ENCODE assay signal across 27 mouse cellular contexts in the genomic region with DNA sequence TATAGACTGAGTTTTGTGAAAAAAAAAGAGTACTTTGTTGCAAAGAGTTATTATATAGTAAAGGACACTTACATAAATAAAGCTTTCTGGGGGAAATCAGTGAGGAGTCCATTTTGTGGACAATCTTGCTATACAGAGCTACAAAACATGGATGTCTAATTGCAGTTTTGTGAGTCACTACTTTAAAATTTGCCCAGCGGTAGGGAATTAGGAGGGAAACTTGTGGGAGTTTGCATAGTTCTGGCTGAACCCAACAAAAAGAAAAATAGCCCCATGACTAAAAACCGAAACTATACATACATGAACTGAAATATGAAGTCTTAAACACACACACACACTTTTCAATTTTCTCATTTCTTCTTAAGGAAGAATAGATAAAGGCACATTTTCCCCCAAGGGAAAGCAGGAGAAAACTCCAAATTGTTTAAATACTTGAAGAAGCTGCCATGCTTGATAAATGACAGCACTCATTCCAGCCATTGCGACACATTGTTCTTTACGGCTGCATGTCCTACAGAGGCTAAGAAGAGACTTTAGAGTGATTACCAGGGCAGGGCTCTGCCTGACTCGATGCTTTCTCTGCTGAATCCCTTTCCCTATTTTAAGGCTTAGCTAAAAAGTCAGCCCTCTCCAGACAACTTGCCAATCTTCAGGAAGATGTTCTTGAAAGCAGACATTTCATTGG. TPM values are rescaled to one million over a fixed set of nuclear protein-coding genes. Genes with fewer than 3 reads are reported as not detected.
DNase-seq lines count a peak whose midpoint lies in the region; ATAC-seq and TF ChIP-seq lines count a peak whose summit lies in the region.
"Had no signal": no experiment of that assay in that cellular context is flagged by ENCODE, and none has a peak within 500 bp of the region (broad histone marks: within the 10 kb centered on the region; RNA-seq: fewer than 3 reads in every experiment).

No protein-coding gene starts in this region.

- WGBS in lung, embryonic 16.5 days = 36% methylated on average over 5 of the region's 5 CpGs
- 53% methylated on average over 5 of the region's 5 CpGs for WGBS in lung, adult 2 months
- WGBS in stomach, embryonic 16.5 days = 45% methylated on average over 5 of the region's 5 CpGs

- ATAC-seq in lung, embryonic 16.5 days (ENCODE audit: low read depth) = no peak
- no peak for ATAC-seq in stomach, embryonic 16.5 days (ENCODE audit: insufficient read depth, low FRiP score)
- ATAC-seq: forebrain, postnatal 0 days; intestine, postnatal 0 days; midbrain, embryonic 16.5 days had no signal

- DNase-seq in lung, adult 2 months = no peak
- no peak for DNase-seq in heart, postnatal 25 days (ENCODE audit: low spot score)
- DNase-seq in adrenal gland, postnatal 4 days (ENCODE audit: low spot score in 2 of 2) = no peak
- DNase-seq: adrenal gland, adult 2 months; adrenal gland, postnatal 36 days; B cell, adult 2 months; forebrain, postnatal 0 days; gastrocnemius, postnatal 10 days; heart, postnatal 36 days; layer of hippocampus, adult 9-11 months; right cerebral cortex, postnatal 4 days had no signal

- no peaks in the 10 kb centered on the region for H3K79me2 ChIP-seq in C2C12 (ENCODE audit: control insufficient read depth, insufficient read depth)

- no peak for TF ChIP-seq POLR2A in lung, adult 2 months (IDR thresholded peaks at IDR 0.05; ENCODE audit: borderline replicate concordance, extremely low read depth, low read depth, low read length)
- TF ChIP-seq POLR2A in embryonic fibroblast, embryonic 13.5 days (IDR thresholded peaks at IDR 0.05; ENCODE audit: low read depth, low read length) = no peak

- no peak overlapping the region for H3K9ac ChIP-seq in lung, embryonic 16.5 days (ENCODE audit: low read length)
- no peak overlapping the region for H3K9ac ChIP-seq in stomach, embryonic 16.5 days (ENCODE audit: low read length)
- H3K9ac ChIP-seq: forebrain, embryonic 12.5 days; forebrain, postnatal 0 days; heart, embryonic 15.5 days; hindbrain, embryonic 13.5 days; limb, embryonic 13.5 days; neural tube, embryonic 12.5 days had no signal

- no peak overlapping the region for H3K4me2 ChIP-seq in lung, embryonic 16.5 days (ENCODE audit: low read depth, low read length)
- no peak overlapping the region for H3K4me2 ChIP-seq in stomach, embryonic 16.5 days (ENCODE audit: low read depth, low read length)
- H3K4me2 ChIP-seq: forebrain, embryonic 12.5 days; heart, embryonic 15.5 days; hindbrain, embryonic 13.5 days; limb, embryonic 13.5 days; liver, embryonic 11.5 days; midbrain, embryonic 11.5 days; neural tube, embryonic 12.5 days had no signal

- H3K9me3 ChIP-seq in lung, embryonic 16.5 days (ENCODE audit: control insufficient read depth, low read length) = no peaks in the 10 kb centered on the region
- H3K9me3 ChIP-seq in stomach, embryonic 16.5 days (replicated peaks; ENCODE audit: control insufficient read depth, low read length) = no peaks in the 10 kb centered on the region
- H3K9me3 ChIP-seq: forebrain, embryonic 12.5 days; heart, embryonic 10.5 days; heart, embryonic 15.5 days; hindbrain, embryonic 13.5 days; limb, embryonic 13.5 days; neural tube, embryonic 12.5 days had no signal

- intact Hi-C loops in heart, postnatal 25 days (cut with DNase I) = no loop called here

- no peaks in the 10 kb centered on the region for H3K36me3 ChIP-seq in lung, embryonic 16.5 days (ENCODE audit: control insufficient read depth, insufficient read depth, low read length)
- H3K36me3 ChIP-seq in C2C12 (ENCODE audit: control insufficient read depth, insufficient read depth) = no peaks in the 10 kb centered on the region
- H3K36me3 ChIP-seq in stomach, embryonic 16.5 days (ENCODE audit: control insufficient read depth, insufficient read depth, low read length) = no peaks in the 10 kb centered on the region
- H3K36me3 ChIP-seq: forebrain, embryonic 12.5 days; heart, embryonic 10.5 days; heart, embryonic 15.5 days; hindbrain, embryonic 13.5 days; limb, embryonic 13.5 days; neural tube, embryonic 12.5 days had no signal

- no peak for TF ChIP-seq CTCF in lung, adult 2 months (IDR thresholded peaks at IDR 0.05; ENCODE audit: insufficient read depth, low read length)
- TF ChIP-seq CTCF in C2C12 (IDR thresholded peaks at IDR 0.05; ENCODE audit: control insufficient read depth, insufficient read depth, insufficient read length) = no peak
- TF ChIP-seq CTCF in embryonic fibroblast, embryonic 13.5 days (IDR thresholded peaks at IDR 0.05; ENCODE audit: borderline replicate concordance, insufficient read depth, low read length) = no peak

- H3K27me3 ChIP-seq in lung, embryonic 16.5 days (ENCODE audit: control insufficient read depth, insufficient read depth, low read depth, low read length) = no peaks in the 10 kb centered on the region
- no peaks in the 10 kb centered on the region for H3K27me3 ChIP-seq in C2C12 (ENCODE audit: control insufficient read depth, insufficient read depth, insufficient read length)
- no peaks in the 10 kb centered on the region for H3K27me3 ChIP-seq in stomach, embryonic 16.5 days (ENCODE audit: control insufficient read depth, insufficient read depth, low read length)
- H3K27me3 ChIP-seq: CH12.LX; forebrain, embryonic 12.5 days; heart, embryonic 15.5 days; hindbrain, embryonic 13.5 days; limb, embryonic 13.5 days; neural tube, embryonic 12.5 days had no signal

- H3ac ChIP-seq in C2C12 (ENCODE audit: control insufficient read depth, insufficient read length, low read depth) = no peak overlapping the region

- H3K4me1 ChIP-seq in lung, embryonic 16.5 days (replicated peaks; ENCODE audit: control insufficient read depth, insufficient read depth, low read length) = peaks cover 7% of the 10 kb centered on the region; the same call in 1 of the 2 replicates
- H3K4me1 ChIP-seq in lung, adult 2 months (ENCODE audit: control insufficient read depth, insufficient read depth, low read length) = no peaks in the 10 kb centered on the region; the same call in 1 of the 2 replicates
- H3K4me1 ChIP-seq in embryonic fibroblast, embryonic 13.5 days (ENCODE audit: control insufficient read depth, insufficient read depth, low read length) = peaks cover 13% of the 10 kb centered on the region
- peaks cover 2% of the 10 kb centered on the region; the same call in 1 of the 2 replicates for H3K4me1 ChIP-seq in stomach, embryonic 16.5 days (ENCODE audit: control insufficient read depth, insufficient read depth, low read length)
- H3K4me1 ChIP-seq: forebrain, embryonic 12.5 days; heart, embryonic 10.5 days; heart, embryonic 15.5 days; hindbrain, embryonic 13.5 days; limb, embryonic 13.5 days; neural tube, embryonic 12.5 days had no signal

- H3K27ac ChIP-seq in lung, embryonic 16.5 days (ENCODE audit: low read length) = peak overlapping the region; percentile 67
- peak overlapping the region; percentile 100 for H3K27ac ChIP-seq in embryonic fibroblast, embryonic 13.5 days (ENCODE audit: insufficient read depth, low read length)
- H3K27ac ChIP-seq in stomach, embryonic 16.5 days (ENCODE audit: low read length) = peak overlapping the region; percentile 61
- H3K27ac ChIP-seq: forebrain, embryonic 12.5 days; heart, embryonic 10.5 days; heart, embryonic 15.5 days; hindbrain, embryonic 13.5 days; limb, embryonic 13.5 days; macrophage; neural tube, embryonic 12.5 days had no signal

- H3K79me3 ChIP-seq in C2C12 (ENCODE audit: low read depth) = no peaks in the 10 kb centered on the region

- H3K4me3 ChIP-seq in lung, embryonic 16.5 days (ENCODE audit: low read length) = no peak overlapping the region
- no peak overlapping the region for H3K4me3 ChIP-seq in lung, adult 2 months (replicated peaks; ENCODE audit: extremely low read depth, low read depth, low read length)
- no peak overlapping the region for H3K4me3 ChIP-seq in C2C12 (ENCODE audit: insufficient read depth, poor library complexity, severe bottlenecking)
- H3K4me3 ChIP-seq in embryonic fibroblast, embryonic 13.5 days (ENCODE audit: insufficient read depth, low read length) = no peak overlapping the region
- no peak overlapping the region for H3K4me3 ChIP-seq in stomach, embryonic 16.5 days (replicated peaks; ENCODE audit: low read length)
- H3K4me3 ChIP-seq: forebrain, embryonic 12.5 days; heart, embryonic 10.5 days; heart, embryonic 15.5 days; hindbrain, embryonic 13.5 days; limb, embryonic 13.5 days; neural tube, embryonic 12.5 days had no signal

TF ChIP-seq in C2C12, 6 proteins besides CTCF, POLR2A, EP300 and RAD21:
- TF ChIP-seq FOSL1 (IDR thresholded peaks at IDR 0.05; ENCODE audit: insufficient read depth, low read length, poor library complexity, severe bottlenecking) (no peak), CEBPB (IDR thresholded peaks at IDR 0.05; ENCODE audit: low read depth) (peak; percentile 97)

RNA-seq across cellular contexts. Expression of a gene that starts 11.9 kb away (rescaled TPM):
- polyA plus RNA-seq in lung, embryonic 16.5 days (2015; fragmentation: Nextera tagmentation; extraction: Ambion mirVana) = 220 and 240 TPM in 2 replicates
- polyA plus RNA-seq in lung, adult 2 months (2012; rRNA removed) = 23.6 and 47.8 TPM in 2 replicates
- polyA plus RNA-seq in C2C12 (2012; fragmentation: generic; extraction: Trizol) = 402 TPM
- polyA plus RNA-seq in embryonic fibroblast, embryonic 13.5 days (2011; ENCODE audit: insufficient read length, low read depth, missing spikeins) = 2,091 and 2,241 TPM in 2 replicates
- 1,277 and 1,737 TPM in 2 replicates for polyA plus RNA-seq in stomach, embryonic 16.5 days (2015; fragmentation: Nextera tagmentation; extraction: Ambion mirVana)
- 10 to 100 TPM; 21.4 to 25.4 TPM for total RNA-seq in heart, postnatal 25 days (2021)
- 10 to 100 TPM; 23.7 to 33.0 TPM for total RNA-seq in adrenal gland, postnatal 4 days (2021)
